Mouse (Mus musculus) stomach, embryonic 14.5 days (tissue): ENCODE measurements around the gene Pbld1. TPM values are rescaled to one million over a fixed set of nuclear protein-coding genes. Genes with fewer than 3 reads are reported as not detected.

Source experiments
- ATAC-seq: fragments of 200-750 bp; cut with Nextera tagmentation; 2 replicates; pipeline ENCODE4 v1.8.0; 2017; ENCODE audit warnings: low read depth, moderate TSS enrichment; ENCODE audit not compliant: insufficient number of reproducible peaks, insufficient read depth, low FRiP score
- H3K27ac ChIP-seq: fragments of 300-500 bp; sonication (generic); 2 replicates; pipeline ENCODE4 v1.5.1; 2014; ENCODE audit warnings: mild to moderate bottlenecking, low read length, moderate library complexity, mixed read lengths
- H3K27me3 ChIP-seq: fragments of 300-500 bp; sonication (generic); 2 replicates; pipeline ENCODE4 v1.6.1; 2014; ENCODE audit warnings: low read length, control low read depth, mixed read lengths; ENCODE audit not compliant: control insufficient read depth, insufficient read depth
- H3K36me3 ChIP-seq: fragments of 300-500 bp; sonication (generic); 2 replicates; pipeline ENCODE4 v1.6.1; 2014; ENCODE audit warnings: mild to moderate bottlenecking, control low read depth, low read length, moderate library complexity, mixed read lengths; ENCODE audit not compliant: control insufficient read depth, insufficient read depth
- H3K4me1 ChIP-seq: fragments of 300-500 bp; sonication (generic); 2 replicates; pipeline ENCODE4 v1.6.1; 2014; ENCODE audit warnings: low read length, control low read depth, mixed read lengths; ENCODE audit not compliant: control insufficient read depth, insufficient read depth
- H3K4me2 ChIP-seq: fragments of 300-500 bp; sonication (generic); replicated peaks from 2 replicates; pipeline ENCODE4 v1.6.1; 2014; ENCODE audit warnings: low read depth, low read length, control low read depth
- H3K4me3 ChIP-seq: fragments of 300-500 bp; sonication (generic); 2 replicates; pipeline ENCODE4 v1.5.1; 2014; ENCODE audit warnings: low read depth, low read length, control low read depth
- H3K9ac ChIP-seq: fragments of 300-500 bp; sonication (generic); replicated peaks from 2 replicates; pipeline ENCODE4 v1.6.1; 2014; ENCODE audit warnings: low read depth, mild to moderate bottlenecking, control low read depth, low read length, moderate library complexity, mixed read lengths
- H3K9me3 ChIP-seq: fragments of 300-500 bp; sonication (generic); 2 replicates; pipeline ENCODE4 v1.6.1; 2016; ENCODE audit warnings: low read depth, low read length, control low read depth; ENCODE audit not compliant: control insufficient read depth
- WGBS: fragments of 180-500 bp; shearing (Covaris S2); extraction: QIAGEN DNeasy Blood & Tissue Kit; methylation state at CpG from one replicate; pipeline ENCODE4 v1.1.7; 2014; 5-methylcytosine and 5-hydroxymethylcytosine counted together
- polyA plus RNA-seq: library from polyadenylated mRNA; unstranded; fragments of >200 nt; fragmentation: Nextera tagmentation; extraction: Ambion mirVana; gene quantifications from 2 replicates; pipeline ENCODE4 v1.2.1, GENCODE M21; 2014

Pbld1 gene
- polyA plus RNA-seq, 1 experiment from 2014 or later = 1.5 TPM

GRCm38 (mm10) chr10:63023121-63023748 is 36.7 kb upstream of the Pbld1 start:
- Histone ChIP-seq H3K9ac (peak overlapping the region; percentile 72), H3K27ac (peak overlapping the region; percentile 99), H3K4me3 (peak overlapping the region; percentile 86), H3K27me3 (no peaks in the 10 kb centered on the region), H3K9me3 (no peaks in the 10 kb centered on the region), H3K36me3 (no peaks in the 10 kb centered on the region; the same call in 1 of the 2 replicates), H3K4me1 (peaks cover 15% of the 10 kb centered on the region), H3K4me2 (peak overlapping the region; percentile 60)
- no peak; the same call in 1 of the 2 replicates for ATAC-seq
- WGBS = under 1% methylated on average over 68 of the region's 68 CpGs

GRCm38 (mm10) chr10:63023749-63024579 is 36.0 kb upstream of the Pbld1 start, which contains the start of the genes Hnrnph3 and Pbld2:
Gene Hnrnph3 (minus strand): TSS chr10:63024217.
Gene Pbld2 (plus strand): TSS chr10:63024315.
- H3K4me2 ChIP-seq = peak within 1 kb of the TSS; percentile 60
- peak; percentile 94 for ATAC-seq
- H3K27me3 ChIP-seq = no peaks in the 10 kb centered on the region
- H3K9me3 ChIP-seq = no peaks in the 10 kb centered on the region
- no peaks in the 10 kb centered on the region; the same call in 1 of the 2 replicates for H3K36me3 ChIP-seq
- peak within 1 kb of the TSS; percentile 72 for H3K9ac ChIP-seq
- peaks cover 15% of the 10 kb centered on the region for H3K4me1 ChIP-seq
- peak within 1 kb of the TSS; percentile 86 for H3K4me3 ChIP-seq
- under 1% methylated on average over 61 of the region's 69 CpGs for WGBS
- H3K27ac ChIP-seq = peak within 1 kb of the TSS; percentile 99

- Histone ChIP-seq H3K9me3 (no peaks in the 10 kb centered on the region), H3K9ac (peak overlapping the region; percentile 45), H3K4me1 (peaks cover 15% of the 10 kb centered on the region), H3K36me3 (no peaks in the 10 kb centered on the region), H3K4me3 (peak overlapping the region; percentile 86), H3K27ac (peak overlapping the region; percentile 99), H3K27me3 (no peaks in the 10 kb centered on the region), H3K4me2 (peak overlapping the region; percentile 48)
- under 1% methylated on average over 8 of the region's 8 CpGs for WGBS
- peak; percentile 21; the same call in 1 of the 2 replicates for ATAC-seq
Measured at GRCm38 (mm10) chr10:63024580-63024910, 35.4 kb upstream of the Pbld1 start.

- peak overlapping the region; percentile 45; the same call in 1 of the 2 replicates for H3K9ac ChIP-seq
- WGBS = 27% methylated on average over 2 of the region's 2 CpGs
- peak overlapping the region; percentile 48 for H3K4me2 ChIP-seq
- no peaks in the 10 kb centered on the region for H3K27me3 ChIP-seq
- ATAC-seq = no peak
- H3K27ac ChIP-seq = peak overlapping the region; percentile 99
- H3K4me3 ChIP-seq = peak overlapping the region; percentile 86
- no peaks in the 10 kb centered on the region for H3K9me3 ChIP-seq
- no peaks in the 10 kb centered on the region for H3K36me3 ChIP-seq
- peaks cover 15% of the 10 kb centered on the region for H3K4me1 ChIP-seq
Measured at GRCm38 (mm10) chr10:63025016-63025415, 34.9 kb upstream of the Pbld1 start.

GRCm38 (mm10) chr10:63025491-63026011 is 34.4 kb upstream of the Pbld1 start:
- H3K9me3 ChIP-seq = no peaks in the 10 kb centered on the region
- H3K27me3 ChIP-seq = no peaks in the 10 kb centered on the region
- WGBS = 67% methylated on average over 6 of the region's 6 CpGs
- H3K9ac ChIP-seq = no peak overlapping the region
- no peaks in the 10 kb centered on the region for H3K36me3 ChIP-seq
- no peak overlapping the region for H3K4me3 ChIP-seq
- peaks cover 15% of the 10 kb centered on the region for H3K4me1 ChIP-seq
- H3K27ac ChIP-seq = peak overlapping the region; percentile 99; the same call in 1 of the 2 replicates
- no peak for ATAC-seq
- H3K4me2 ChIP-seq = peak overlapping the region; percentile 48

- no peak overlapping the region for H3K27ac ChIP-seq
- H3K36me3 ChIP-seq = no peaks in the 10 kb centered on the region
- no peaks in the 10 kb centered on the region for H3K27me3 ChIP-seq
- peaks cover 11% of the 10 kb centered on the region for H3K4me1 ChIP-seq
- H3K9me3 ChIP-seq = no peaks in the 10 kb centered on the region
- ATAC-seq = no peak
- no peak overlapping the region for H3K9ac ChIP-seq
- WGBS = 50% methylated on average over 8 of the region's 8 CpGs
- H3K4me3 ChIP-seq = no peak overlapping the region
- no peak overlapping the region for H3K4me2 ChIP-seq
Measured at GRCm38 (mm10) chr10:63026156-63026794, 33.7 kb upstream of the Pbld1 start.

GRCm38 (mm10) chr10:63026795-63027160 is 33.2 kb upstream of the Pbld1 start:
- Histone ChIP-seq H3K9ac (no peak overlapping the region), H3K9me3 (no peaks in the 10 kb centered on the region), H3K36me3 (no peaks in the 10 kb centered on the region), H3K27ac (no peak overlapping the region), H3K27me3 (no peaks in the 10 kb centered on the region), H3K4me2 (no peak overlapping the region), H3K4me1 (peaks cover 6% of the 10 kb centered on the region; the same call in 1 of the 2 replicates), H3K4me3 (no peak overlapping the region)
- 87% methylated on average over 6 of the region's 6 CpGs for WGBS
- ATAC-seq = no peak
